Mouse (Mus musculus) hindbrain, embryonic 16.5 days (tissue): ENCODE data around the gene Hoxd13. TPM values are rescaled to one million over a fixed set of nuclear protein-coding genes. Genes with fewer than 3 reads are reported as not detected.

Experiments
- ATAC-seq: fragments of 200-750 bp; cut with Nextera tagmentation; 2 replicates; pipeline ENCODE4 v1.8.0; 2017; ENCODE audit warnings: moderate TSS enrichment, moderate library complexity
- H3K27ac ChIP-seq: fragments of 300-500 bp; sonication (generic); 2 replicates; pipeline ENCODE4 v1.5.1; 2014; ENCODE audit warnings: low read depth, mild to moderate bottlenecking, control low read depth, low read length, moderate library complexity
- H3K27me3 ChIP-seq: fragments of 300-500 bp; sonication (generic); replicated peaks from 2 replicates; pipeline ENCODE4 v1.6.1; 2014; ENCODE audit warnings: low read length; ENCODE audit not compliant: control insufficient read depth, insufficient read depth
- H3K36me3 ChIP-seq: fragments of 300-500 bp; sonication (generic); 2 replicates; pipeline ENCODE4 v1.6.1; 2014; ENCODE audit warnings: mild to moderate bottlenecking, low read length, moderate library complexity, mixed read lengths; ENCODE audit not compliant: control insufficient read depth, insufficient read depth
- H3K4me1 ChIP-seq: fragments of 300-500 bp; sonication (generic); 2 replicates; pipeline ENCODE4 v1.6.1; 2014; ENCODE audit warnings: low read depth, low read length; ENCODE audit not compliant: control insufficient read depth, insufficient read depth
- H3K4me2 ChIP-seq: fragments of 300-500 bp; sonication (generic); 2 replicates; pipeline ENCODE4 v1.6.1; 2014; ENCODE audit warnings: mild to moderate bottlenecking, low read length, control low read depth, moderate library complexity
- H3K4me3 ChIP-seq: fragments of 300-500 bp; sonication (generic); 2 replicates; pipeline ENCODE4 v1.5.1; 2014; ENCODE audit warnings: mild to moderate bottlenecking, low read length, control low read depth, moderate library complexity
- H3K9ac ChIP-seq: fragments of 300-500 bp; sonication (generic); 2 replicates; pipeline ENCODE4 v1.6.1; 2014; ENCODE audit warnings: low read depth, mild to moderate bottlenecking, control low read depth, low read length, moderate library complexity
- H3K9me3 ChIP-seq: fragments of 300-500 bp; sonication (generic); 2 replicates; pipeline ENCODE4 v1.6.1; 2014; ENCODE audit warnings: mild to moderate bottlenecking, low read length, moderate library complexity; ENCODE audit not compliant: control insufficient read depth
- WGBS: fragments of 180-500 bp; shearing (Covaris S2); extraction: QIAGEN DNeasy Blood & Tissue Kit; methylation state at CpG from one replicate; pipeline ENCODE4 v1.1.7; 2014; 5-methylcytosine and 5-hydroxymethylcytosine counted together
- polyA plus RNA-seq: library from polyadenylated mRNA; unstranded; fragments of >200 nt; fragmentation: Nextera tagmentation; extraction: Ambion mirVana; gene quantifications from 2 replicates; pipeline ENCODE4 v1.2.1, GENCODE M21; 2015

The Hoxd13 gene
- polyA plus RNA-seq, 1 experiment from 2014 or later: not detected

GRCm38 (mm10) chr2:74697567-74698121 lies 29.5 kb downstream of the Hoxd13 start, which contains the start of gene Hoxd9:
Gene Hoxd9 (plus strand): TSS chr2:74697727.
- Histone ChIP-seq H3K27me3 (peaks cover 59% of the 10 kb centered on the region), H3K27ac (no peak within 1 kb of the TSS), H3K4me3 (peak within 1 kb of the TSS; percentile 29), H3K9me3 (no peaks in the 10 kb centered on the region; the same call in 1 of the 2 replicates), H3K36me3 (no peaks in the 10 kb centered on the region), H3K4me2 (peak within 1 kb of the TSS; percentile 53), H3K4me1 (peaks cover 10% of the 10 kb centered on the region; the same call in 1 of the 2 replicates), H3K9ac (no peak within 1 kb of the TSS)
- ATAC-seq: peak; percentile 64; the same call in 1 of the 2 replicates
- under 1% methylated on average over 43 of the region's 43 CpGs for WGBS

- Histone ChIP-seq H3K4me2 (peak overlapping the region; percentile 53), H3K4me3 (peak overlapping the region; percentile 29), H3K27ac (no peak overlapping the region), H3K9me3 (no peaks in the 10 kb centered on the region; the same call in 1 of the 2 replicates), H3K4me1 (peaks cover 10% of the 10 kb centered on the region; the same call in 1 of the 2 replicates), H3K27me3 (peaks cover 54% of the 10 kb centered on the region), H3K9ac (no peak overlapping the region), H3K36me3 (no peaks in the 10 kb centered on the region)
- peak; percentile 50; the same call in 1 of the 2 replicates for ATAC-seq
- WGBS: under 1% methylated on average over 66 of the region's 86 CpGs
Measured at GRCm38 (mm10) chr2:74698201-74699052, 30.3 kb downstream of the Hoxd13 start.

- no peaks in the 10 kb centered on the region for H3K36me3 ChIP-seq
- no peak overlapping the region for H3K4me3 ChIP-seq
- H3K9ac ChIP-seq: no peak overlapping the region
- H3K4me2 ChIP-seq: no peak overlapping the region
- H3K27ac ChIP-seq: no peak overlapping the region
- no peaks in the 10 kb centered on the region; the same call in 1 of the 2 replicates for H3K9me3 ChIP-seq
- peaks cover 54% of the 10 kb centered on the region for H3K27me3 ChIP-seq
- WGBS: 2% methylated on average over 17 of the region's 17 CpGs
- peaks cover 10% of the 10 kb centered on the region; the same call in 1 of the 2 replicates for H3K4me1 ChIP-seq
- ATAC-seq: no peak
Measured at GRCm38 (mm10) chr2:74699053-74699430, 30.9 kb downstream of the Hoxd13 start.

- 2% methylated on average over 23 of the region's 23 CpGs for WGBS
- ATAC-seq: no peak
- Histone ChIP-seq H3K4me1 (peaks cover 11% of the 10 kb centered on the region), H3K4me2 (no peak overlapping the region), H3K9ac (no peak overlapping the region), H3K4me3 (no peak overlapping the region), H3K27me3 (peaks cover 51% of the 10 kb centered on the region), H3K36me3 (no peaks in the 10 kb centered on the region), H3K27ac (no peak overlapping the region), H3K9me3 (no peaks in the 10 kb centered on the region; the same call in 1 of the 2 replicates)
Measured at GRCm38 (mm10) chr2:74699664-74700545, 31.8 kb downstream of the Hoxd13 start.

DNA sequence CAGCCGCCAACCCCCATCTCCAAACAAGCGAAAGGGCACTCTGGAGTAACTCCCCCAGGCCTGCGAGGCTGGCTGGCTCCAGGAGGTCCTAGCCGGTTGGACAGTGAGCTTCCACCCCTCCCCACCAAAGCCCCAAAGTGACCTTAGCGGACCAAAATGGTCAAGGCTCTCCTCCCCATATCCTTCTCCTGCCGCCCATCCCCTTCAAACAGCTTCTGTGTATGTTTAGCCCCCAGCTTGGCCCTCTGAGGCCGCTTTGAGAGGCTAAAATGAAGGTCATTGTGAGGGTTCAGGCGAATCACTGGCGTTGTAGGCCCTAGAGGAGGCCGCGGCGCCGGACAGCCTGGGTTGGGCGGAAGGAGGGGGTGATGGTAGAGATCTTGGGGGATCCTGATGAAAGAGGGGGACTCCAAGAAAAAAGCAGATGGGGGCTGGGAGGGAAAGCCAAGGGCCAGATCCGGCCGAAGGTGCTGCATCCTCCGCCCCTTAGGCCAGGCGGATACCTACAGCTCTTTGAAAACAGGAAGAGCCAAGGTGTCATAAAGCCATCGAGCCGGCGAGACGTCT lies 32.5 kb downstream of the Hoxd13 start:
- Histone ChIP-seq H3K27ac (no peak overlapping the region), H3K4me1 (peaks cover 18% of the 10 kb centered on the region), H3K36me3 (no peaks in the 10 kb centered on the region), H3K4me2 (no peak overlapping the region), H3K27me3 (peaks cover 47% of the 10 kb centered on the region), H3K4me3 (no peak overlapping the region), H3K9ac (no peak overlapping the region), H3K9me3 (no peaks in the 10 kb centered on the region; the same call in 1 of the 2 replicates)
- 6% methylated on average over 22 of the region's 22 CpGs for WGBS
- ATAC-seq: no peak

DNA sequence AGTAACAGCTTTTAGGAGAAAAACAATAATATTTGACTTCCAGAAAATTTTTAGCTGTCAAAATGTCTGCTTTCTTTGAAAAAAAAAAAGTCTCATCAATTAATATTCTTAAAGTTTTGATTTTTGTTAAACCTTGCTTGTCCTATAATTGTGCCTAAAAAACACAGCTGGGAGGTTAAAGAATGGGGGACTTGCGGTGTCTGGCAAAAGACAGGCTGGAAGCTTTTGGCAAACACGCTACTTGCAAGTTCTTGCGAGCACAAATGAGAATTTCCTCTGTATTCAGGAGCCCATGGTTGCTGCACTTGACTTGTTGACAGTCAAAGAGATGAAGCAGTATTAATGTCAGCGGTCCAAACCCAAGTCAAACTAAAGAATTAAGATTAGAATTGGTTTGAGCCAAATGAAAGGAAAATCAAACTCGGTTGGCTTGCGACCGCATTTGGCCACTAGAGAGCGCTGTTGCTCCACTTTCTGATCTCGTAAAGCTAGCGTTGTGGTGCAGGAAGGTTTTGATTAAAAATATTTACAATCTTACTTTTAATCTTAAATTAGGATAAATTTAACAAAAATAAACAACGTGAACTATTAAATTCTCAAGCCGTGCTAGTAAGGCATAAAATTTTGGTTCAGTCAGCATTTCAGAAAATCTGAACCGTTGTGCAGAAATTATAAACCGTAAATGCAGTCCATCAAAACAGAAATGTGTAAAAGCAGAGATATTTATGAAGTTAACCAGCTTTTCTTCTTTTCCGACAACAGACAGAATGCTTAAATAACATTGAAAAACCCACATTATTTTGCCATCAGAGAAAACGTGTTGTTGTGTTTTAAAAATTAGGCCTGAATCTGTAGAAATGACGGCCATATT lies 34.1 kb downstream of the Hoxd13 start:
- H3K36me3 ChIP-seq: no peaks in the 10 kb centered on the region

DNA sequence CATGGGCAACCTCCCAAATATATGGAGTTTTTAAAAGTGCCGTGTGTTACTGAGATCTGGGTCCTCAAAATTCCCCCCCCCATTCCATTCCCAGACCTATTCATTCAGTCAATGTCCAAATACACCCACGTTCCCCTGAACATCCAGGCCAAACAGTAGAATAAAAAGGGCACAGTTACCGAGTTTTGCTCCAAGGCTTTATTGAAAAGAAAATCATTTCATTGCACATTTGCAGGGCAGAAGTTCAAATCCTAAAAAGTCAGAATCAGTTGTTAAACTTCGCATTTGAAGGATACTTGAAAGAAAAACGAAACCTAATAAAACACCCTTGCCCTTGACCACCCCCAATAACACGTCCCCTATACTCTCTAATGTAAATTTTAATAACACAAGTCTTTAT lies 34.7 kb downstream of the Hoxd13 start:
- H3K36me3 ChIP-seq: no peaks in the 10 kb centered on the region
- no peak overlapping the region for H3K4me3 ChIP-seq
- H3K27ac ChIP-seq: no peak overlapping the region
- no peak overlapping the region for H3K9ac ChIP-seq
- H3K4me2 ChIP-seq: no peak overlapping the region
- 24% methylated on average over 6 of the region's 6 CpGs for WGBS
- no peaks in the 10 kb centered on the region for H3K9me3 ChIP-seq
- H3K27me3 ChIP-seq: peaks cover 39% of the 10 kb centered on the region
- peaks cover 15% of the 10 kb centered on the region for H3K4me1 ChIP-seq
- ATAC-seq: no peak

More for the DNA sequence above, 34.1 kb downstream of the Hoxd13 start:
- no peak overlapping the region for H3K9ac ChIP-seq
- no peak overlapping the region for H3K4me3 ChIP-seq
- peaks cover 38% of the 10 kb centered on the region for H3K27me3 ChIP-seq
- 12% methylated on average over 17 of the region's 17 CpGs for WGBS
- H3K27ac ChIP-seq: no peak overlapping the region
- H3K4me2 ChIP-seq: no peak overlapping the region
- peaks cover 20% of the 10 kb centered on the region for H3K4me1 ChIP-seq
- ATAC-seq: no peak
- no peaks in the 10 kb centered on the region for H3K9me3 ChIP-seq

DNA sequence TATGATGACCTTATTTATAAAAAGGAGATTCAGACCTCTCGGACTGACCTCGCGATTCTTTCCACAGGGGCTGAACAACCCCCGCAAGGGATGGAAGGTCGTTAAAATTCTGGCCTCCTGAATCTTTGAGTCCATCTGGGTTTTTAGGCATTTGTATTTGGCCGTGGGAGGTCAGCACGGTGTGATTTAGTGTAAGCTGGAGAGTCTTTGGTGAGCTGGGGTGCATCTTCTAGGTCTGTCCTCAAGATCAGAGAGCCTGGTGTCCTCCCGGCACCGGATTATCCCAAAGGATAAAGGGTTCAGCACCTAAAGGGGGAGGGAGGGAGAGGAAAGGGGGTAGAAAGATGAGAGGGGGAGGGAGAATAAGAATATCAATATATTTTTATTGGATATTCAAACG lies 35.2 kb downstream of the Hoxd13 start:
- peaks cover 42% of the 10 kb centered on the region for H3K27me3 ChIP-seq
- H3K4me3 ChIP-seq: no peak overlapping the region
- no peak for ATAC-seq
- no peak overlapping the region for H3K4me2 ChIP-seq
- 10% methylated on average over 10 of the region's 10 CpGs for WGBS
- no peak overlapping the region for H3K9ac ChIP-seq
- H3K27ac ChIP-seq: no peak overlapping the region
- H3K9me3 ChIP-seq: no peaks in the 10 kb centered on the region
- peaks cover 10% of the 10 kb centered on the region for H3K4me1 ChIP-seq
- no peaks in the 10 kb centered on the region for H3K36me3 ChIP-seq
